Mouse (Mus musculus): ENCODE measurements around the gene Zbtb46.

Gene Zbtb46

DNA sequence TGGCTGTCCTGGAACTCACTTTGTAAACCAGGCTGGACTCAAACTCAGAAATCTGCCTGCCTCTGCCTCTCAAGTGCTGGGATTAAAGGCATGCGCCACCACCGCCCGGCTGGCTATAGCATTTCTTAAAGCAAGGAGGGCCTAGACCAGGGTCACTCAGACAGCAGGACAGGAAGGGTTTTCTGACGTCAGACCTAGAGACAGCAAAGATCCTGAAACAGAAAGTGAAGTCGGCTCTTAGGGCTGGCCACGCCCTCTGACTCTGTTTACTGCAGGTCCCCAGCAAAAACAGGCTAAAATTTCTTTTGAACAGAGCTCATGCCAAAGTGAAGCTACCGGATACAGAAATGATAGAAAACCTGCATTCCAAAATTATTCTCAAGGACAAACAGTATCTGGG is 49.6 kb downstream of the Zbtb46 start:
- DNase-seq (ENCODE audit: low read depth, low spot score), result no peak

DNA sequence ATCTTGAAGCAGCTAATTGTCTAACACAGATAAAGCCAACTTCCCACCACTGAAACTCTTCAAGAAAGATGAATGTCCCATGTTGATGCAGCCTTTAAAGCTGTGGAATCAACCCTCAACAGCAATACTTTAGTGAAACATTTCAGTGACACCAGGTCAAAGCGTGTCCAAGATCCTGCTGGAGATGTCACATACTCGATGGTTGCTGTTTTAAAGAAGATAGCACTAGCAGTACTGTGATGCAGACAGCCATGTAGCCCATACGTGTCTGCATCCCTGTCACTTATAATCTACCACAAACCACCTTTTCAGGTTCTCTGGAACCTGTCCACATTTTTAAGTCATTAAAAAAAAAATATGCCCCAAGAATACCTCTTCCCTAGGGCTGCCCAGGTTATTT is 55.5 kb downstream of the Zbtb46 start:
- no peak for DNase-seq (ENCODE audit: low read depth, low spot score)

DNA sequence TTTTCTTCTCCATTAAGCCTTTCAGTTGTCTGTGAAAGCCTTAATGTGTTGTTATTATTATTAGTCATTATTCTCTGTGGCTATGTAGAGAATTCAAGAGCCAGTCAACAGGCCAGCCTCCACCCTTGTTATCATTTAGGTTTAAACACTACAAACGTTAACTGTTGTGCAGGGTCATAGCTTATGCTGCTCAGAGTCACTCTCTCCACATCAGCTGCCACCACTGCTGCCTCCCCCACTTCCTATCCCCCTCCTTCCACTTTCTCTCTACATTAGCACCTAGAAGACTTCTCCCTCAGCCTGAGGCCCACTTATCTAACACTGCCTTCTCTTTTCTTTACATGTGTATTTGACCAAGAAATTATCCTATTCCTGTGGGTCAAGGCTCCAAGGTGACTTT is 57.7 kb downstream of the Zbtb46 start:
- DNase-seq (ENCODE audit: low read depth, low spot score), result no peak

DNA sequence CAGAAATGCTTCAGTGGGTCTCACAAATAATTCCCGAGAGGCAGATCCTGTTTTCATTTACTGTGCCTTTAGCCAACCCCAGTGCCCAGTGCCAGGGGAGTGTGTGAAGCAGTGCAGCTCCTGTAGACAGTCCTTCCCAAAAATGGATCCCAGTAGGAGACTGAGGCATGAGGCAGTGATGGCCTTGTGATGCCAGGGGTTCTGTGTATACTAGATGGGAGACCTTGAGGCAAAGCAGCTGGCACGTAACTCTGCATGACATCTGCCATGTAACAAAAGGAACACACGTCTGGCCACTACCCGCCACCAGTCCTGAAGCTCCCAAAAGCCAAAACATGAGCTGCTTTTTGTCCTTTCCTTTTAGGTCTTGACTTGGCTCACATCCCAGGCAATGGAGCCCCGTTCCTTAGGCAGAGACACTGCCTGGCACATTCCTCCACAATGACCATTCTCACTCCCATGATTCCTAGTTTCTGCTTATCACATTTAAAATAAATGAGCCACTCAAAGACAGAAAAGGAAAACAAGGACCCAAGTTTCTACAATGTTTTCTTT is 61.9 kb downstream of the Zbtb46 start:
- DNase-seq (ENCODE audit: low read depth, low spot score), result no peak

DNA sequence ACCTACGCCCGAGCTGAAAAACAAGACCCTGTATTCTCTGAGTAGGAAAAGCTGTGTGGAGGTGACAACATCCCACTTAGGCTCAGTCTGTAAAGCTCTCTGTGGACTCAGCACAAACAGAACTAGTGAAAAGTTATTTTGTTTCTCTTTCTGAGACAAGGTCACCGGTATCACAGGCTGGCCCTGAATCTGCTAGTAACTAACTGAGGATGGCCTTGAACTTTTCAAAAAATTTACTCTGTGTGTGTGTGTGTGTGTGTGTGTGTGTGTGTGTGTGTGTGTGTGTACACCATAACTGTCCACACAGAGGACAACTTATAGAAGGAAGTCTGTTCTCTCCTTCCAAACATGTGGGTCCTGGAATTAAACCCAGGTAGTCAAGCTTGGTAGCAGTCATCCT is 65.1 kb downstream of the Zbtb46 start:
- DNase-seq (ENCODE audit: low read depth, low spot score), result no peak

DNA sequence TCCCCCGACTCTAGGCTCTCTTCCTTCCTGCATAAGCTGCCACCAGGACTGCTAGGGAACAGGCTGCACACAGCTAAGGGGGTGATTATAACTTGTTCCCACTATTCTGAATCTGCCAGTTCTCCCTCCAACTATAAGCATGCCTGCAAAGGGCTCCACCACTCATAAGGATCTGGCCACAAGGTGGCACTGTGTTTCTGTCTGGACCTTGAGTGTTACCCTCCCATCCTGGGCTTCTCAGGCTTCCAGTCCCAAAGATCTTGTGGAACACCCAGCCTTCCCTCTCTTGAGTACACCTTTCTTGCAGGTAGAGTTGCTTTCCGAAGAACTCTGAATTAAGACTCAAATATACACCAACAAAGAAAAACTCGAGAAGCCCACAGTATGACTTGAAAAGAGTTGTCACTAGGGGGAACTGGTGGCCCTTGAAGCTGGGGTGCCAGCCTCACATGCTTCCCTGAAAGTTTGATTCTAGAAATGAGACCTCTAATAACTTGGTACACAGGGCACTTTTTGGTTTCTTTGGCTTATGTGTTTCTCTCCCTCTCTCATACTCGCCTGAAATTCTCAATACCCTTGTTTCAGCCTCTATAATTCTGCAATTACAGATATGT is 66.5 kb downstream of the Zbtb46 start:
- peak; percentile 81 for DNase-seq (ENCODE audit: low read depth, low spot score)

DNA sequence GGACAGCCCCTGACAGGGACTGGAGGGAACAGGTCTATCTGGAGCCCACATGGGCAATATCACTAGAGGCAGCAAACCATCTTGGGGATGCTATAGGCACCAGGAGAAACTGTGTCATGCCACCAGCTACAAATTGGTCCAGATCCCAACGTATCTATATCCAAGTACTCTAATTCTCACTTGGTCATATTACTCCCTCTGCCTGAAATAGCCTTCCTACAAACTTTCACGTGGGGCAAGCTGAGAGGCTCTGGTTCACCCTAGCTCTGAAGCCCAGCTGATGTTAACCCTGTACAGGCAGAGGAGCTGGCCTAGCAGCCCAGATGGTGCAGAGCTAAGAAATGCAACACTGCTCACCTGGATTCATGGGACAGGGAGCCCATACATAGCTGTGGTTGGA is 67.7 kb downstream of the Zbtb46 start:
- DNase-seq (ENCODE audit: low read depth, low spot score), result peak; percentile 74

DNA sequence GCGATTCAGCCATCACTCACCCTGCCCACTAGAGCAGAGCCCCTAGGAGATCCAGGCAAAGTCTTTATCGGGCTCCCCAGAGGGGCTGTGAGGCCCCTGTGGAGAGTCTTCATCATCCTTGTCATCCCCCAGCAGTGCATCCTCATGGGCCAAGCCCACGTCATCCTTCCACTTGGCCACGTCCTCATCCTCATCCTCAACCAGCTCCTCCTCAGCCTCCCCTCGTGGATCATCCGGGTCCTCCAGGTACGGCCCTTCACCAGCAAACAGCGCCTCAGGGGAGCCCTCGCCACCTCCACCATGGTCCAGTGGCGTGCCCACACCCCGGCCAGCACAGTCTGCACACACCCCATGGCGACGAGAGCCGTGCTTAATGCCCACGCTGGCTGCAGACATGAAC is 68.2 kb downstream of the Zbtb46 start:
- no peak for DNase-seq (ENCODE audit: low read depth, low spot score)

DNA sequence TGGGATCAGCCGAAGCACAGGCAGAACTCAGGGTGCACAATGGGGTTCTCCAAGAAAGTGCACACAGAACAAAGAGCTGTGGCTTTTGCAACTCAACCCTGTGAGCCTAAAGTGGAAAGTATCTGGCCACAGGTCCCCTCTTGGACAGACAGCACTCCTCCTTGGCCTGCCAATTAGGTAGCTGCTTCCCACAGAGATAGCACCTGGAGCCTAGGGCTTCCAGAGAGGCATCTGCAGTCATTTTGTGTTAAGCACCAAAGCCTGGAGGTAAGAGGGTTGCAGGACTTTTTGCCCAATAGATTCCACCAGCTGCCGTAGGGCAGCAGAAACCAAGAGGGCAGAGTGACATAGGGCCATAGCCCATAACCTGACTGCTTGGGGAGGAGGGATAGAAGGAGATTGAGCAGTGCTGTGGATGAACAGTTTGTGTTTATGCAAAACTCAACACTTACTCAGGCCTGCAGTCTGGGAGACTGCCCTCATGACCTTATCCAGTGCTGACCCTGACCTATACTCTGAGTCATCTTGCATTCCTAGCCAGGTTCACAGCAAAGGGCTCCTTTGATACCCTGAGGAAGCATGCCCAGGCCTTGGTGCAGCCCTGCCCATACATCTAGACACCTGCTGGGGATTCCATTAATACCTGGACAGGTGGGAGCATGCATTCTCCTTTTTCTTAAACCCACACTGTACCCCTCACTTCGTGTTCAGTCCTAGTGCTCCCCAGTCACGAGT is 68.9 kb downstream of the Zbtb46 start:
- DNase-seq (ENCODE audit: low read depth, low spot score), result no peak

DNA sequence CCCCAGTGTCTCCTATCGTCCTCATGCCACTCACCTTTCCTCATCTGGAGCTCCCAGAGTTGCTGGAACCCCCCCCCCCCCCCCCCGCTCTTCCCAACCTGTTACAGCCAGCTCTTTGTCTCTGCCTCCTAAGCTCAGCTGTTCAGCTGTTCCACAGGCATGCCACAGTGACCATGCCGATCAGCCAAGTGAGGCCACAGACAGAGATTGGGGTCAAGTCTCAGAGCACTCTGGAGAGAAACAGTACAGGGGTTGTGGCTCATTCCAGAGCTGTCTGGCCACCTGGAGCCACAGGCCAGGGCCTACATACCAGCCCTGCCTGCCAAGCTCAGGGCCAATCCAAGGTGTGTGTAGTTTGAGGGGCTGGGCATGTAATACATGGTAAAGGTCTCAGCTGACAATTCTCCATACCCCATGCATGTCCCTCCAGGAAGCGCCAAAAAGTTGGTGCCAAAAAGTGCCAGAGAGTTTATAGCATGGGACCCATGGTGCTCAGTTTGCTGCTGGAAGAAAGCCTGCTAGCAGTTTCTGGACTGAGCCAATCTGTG is 72.5 kb downstream of the Zbtb46 start:
- DNase-seq (ENCODE audit: low read depth, low spot score), result no peak

DNA sequence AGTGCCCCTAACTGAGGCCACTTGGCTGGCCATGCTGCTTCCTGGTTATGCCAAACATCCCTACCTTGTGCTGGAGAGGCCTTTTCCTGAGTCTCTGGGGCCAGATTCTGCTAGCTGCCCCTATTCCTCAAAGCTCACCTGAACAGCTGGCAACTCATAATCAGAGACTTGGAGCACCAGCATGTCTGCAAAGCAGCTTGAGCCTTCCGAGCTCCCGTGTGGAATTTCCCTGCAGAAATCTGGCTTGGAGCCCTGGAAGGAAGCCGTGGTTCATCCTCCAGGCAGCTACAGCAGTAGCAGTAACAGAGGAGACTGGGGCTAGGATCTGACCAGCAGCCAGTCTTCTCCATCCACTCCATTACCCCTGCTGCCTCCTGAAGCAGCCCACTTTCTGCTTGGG is 73.3 kb downstream of the Zbtb46 start:
- DNase-seq (ENCODE audit: low read depth, low spot score), result peak; percentile 61

DNA sequence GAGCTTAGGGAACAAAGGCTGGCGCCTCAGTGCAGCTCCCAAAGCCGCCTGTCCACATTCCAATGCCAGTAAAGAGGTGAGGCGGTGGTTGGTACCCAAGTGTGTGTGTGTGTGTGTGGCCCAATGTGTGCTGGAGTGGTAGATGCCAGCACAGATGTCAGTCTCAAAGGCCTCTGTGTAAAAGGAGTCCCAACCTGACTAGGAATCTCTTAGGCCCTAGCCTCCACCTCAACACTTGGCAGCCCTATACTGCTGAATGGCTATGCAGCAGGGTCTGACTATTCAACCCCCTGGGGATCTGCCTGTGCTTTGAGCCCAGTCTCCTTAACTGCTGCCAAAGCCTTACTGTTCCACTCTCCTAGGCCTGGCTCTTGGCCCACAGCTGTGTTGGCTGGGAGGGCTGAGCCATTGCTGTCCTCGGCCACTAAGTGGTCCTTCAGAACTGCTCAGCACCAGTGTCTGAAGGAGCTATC is 74.3 kb downstream of the Zbtb46 start:
- DNase-seq (ENCODE audit: low read depth, low spot score), result peak; percentile 84

DNA sequence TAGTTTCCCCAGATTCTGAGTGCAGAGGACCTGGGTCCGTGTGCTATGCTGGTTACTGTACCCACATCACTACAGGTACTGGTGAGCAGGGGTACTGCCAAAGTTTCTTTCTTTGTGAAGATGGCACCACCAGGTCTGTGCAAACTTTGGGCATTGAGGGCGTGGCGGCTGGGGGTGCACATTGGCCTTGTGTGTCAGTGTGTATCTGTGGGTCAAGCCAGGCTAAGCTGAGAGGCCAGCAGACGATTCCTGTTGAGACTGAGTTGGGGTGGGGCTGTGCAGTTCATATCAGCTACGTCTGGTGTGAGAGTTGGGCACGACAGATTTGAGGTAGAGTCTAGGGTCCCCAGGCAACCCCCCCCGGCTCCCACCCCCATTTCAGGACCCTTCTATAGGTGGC is 74.8 kb downstream of the Zbtb46 start:
- no peak for DNase-seq (ENCODE audit: low read depth, low spot score)

DNA sequence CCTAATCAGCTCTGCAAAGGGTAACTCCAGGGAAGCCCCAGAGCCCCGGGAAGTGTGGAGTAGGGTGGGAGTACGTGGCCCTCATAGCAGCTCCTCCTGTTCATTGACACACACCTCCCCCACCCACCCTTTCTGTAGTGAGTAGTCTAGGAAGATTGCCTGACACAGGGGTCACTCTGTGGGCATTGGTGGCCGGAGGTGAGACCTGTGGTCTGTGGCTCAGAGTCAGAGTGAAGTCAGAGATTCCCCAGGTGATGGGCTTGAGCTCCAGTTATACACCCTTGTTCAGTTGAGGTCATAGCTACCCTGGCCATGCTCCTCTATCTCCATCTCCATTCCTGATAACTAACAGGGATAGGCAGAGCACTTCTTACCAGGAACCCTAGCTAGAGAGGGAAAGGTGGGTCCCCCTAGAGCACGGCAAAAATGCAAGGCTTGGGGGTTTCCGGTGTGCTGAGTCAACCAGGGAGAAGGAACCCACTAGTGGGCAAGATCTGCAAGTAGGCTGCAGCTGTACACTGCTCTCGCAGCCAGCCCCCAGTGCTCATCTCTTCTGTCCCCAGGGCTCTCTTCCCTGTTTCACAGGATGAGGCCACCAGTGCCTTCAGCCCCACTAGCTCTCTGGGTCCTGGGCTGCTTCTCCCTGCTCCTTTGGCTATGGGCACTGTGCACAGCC is 77.5 kb downstream of the Zbtb46 start:
- no peak for DNase-seq (ENCODE audit: low read depth, low spot score)

DNA sequence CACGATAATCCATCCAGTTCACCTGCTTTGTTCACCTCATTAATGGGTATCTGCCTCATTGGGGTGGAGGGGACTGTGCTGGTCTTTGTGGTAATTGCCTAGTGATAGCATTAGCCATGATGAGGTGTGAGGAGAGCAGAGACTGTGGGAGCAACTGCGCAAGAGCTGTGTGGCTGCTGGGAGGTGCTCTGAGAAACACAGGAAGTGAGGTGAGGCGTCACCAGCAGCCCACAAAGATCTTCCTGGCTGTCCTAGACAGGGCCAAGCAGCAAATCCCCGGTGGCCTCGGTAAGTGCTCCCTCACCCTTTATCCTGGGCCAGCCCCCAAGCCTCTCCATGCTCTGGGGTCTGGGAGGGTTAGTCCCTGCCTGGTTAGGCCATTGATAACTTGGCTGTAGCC is 78.1 kb downstream of the Zbtb46 start:
- no peak for DNase-seq (ENCODE audit: low read depth, low spot score)

DNA sequence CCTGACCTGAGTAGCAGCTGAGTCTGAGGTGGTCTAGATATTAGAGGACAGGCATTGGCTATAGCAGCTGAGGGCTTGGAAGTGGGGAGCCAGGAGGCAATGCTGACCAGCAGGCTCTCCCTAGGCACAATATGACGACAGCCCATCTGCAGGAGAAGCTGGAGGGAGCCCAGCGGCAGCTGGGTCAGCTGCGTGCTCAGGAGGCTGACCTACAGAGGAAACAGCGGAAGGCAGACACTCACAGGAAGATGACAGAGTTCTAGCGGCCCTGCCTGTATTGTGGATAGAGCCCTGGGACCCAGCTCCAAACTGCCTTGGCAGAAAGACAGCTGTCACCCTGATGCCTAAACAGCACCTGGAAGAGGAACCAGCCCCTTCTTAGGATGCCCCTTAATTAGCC is 79.0 kb downstream of the Zbtb46 start:
- no peak for DNase-seq (ENCODE audit: low read depth, low spot score)

DNA sequence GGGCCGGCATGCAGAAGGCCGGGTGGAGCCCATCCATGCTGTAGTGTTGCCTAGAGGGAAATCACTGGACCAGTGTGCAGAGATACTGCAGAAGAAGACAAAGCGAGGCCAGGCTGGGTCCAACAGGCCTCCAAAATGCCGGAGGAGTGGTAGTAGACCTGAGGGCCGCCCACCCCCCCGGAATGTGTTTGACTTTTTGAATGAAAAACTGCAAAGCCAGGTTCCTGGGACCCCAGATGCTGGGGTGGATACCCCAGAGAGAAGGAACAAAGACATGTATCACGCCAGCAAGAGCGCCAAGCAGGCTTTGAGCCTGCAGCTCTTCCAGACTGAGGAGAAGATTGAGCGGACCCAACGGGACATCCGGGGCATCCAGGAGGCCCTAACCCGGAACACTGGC is 79.4 kb downstream of the Zbtb46 start, which contains the start of gene Lime1:
TSS of gene Lime1 (plus strand) at position 301 of the 400 bp plus-strand sequence.
- DNase-seq (ENCODE audit: low read depth, low spot score), result no peak

DNA sequence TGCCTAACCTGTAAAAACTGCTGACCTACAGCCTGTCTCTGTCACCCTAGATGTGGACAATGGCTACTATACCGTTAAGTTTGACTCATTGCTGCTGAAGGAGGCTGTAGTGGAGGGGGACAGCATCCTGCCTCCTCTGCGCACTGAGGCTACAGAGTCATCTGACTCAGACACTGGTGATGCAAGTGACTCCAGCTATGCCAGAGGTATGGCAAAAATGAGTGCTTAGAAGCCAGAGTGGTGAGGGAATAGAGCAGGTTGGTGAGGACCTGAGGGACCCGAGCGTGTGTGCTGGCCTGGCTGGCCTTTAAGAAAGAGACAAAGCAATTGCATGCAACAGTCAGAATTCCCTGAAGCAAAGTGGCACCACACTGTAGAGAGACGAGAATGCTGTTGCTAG is 80.5 kb downstream of the Zbtb46 start:
- no peak for DNase-seq (ENCODE audit: low read depth, low spot score)

DNA sequence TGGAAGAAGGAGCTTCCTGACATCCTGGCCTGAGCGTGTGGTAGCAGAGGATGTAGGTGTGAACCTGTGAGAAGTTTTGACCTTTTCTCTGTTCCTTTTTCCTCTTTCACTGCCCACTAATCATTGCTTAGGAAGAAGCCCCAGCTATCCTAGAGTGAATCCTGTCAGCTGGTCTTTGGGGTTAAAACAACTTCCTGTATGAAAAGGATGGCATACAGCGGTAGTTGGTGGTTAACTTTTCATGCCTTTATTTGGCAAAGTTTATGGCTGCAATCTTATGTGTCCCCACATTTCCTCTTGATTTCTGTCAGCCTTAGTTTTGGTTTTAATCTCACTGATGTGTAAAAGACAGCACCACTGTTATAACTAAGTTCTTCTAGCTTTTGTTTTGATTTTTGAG is 82.0 kb downstream of the Zbtb46 start:
- DNase-seq (ENCODE audit: low read depth, low spot score), result no peak

DNA sequence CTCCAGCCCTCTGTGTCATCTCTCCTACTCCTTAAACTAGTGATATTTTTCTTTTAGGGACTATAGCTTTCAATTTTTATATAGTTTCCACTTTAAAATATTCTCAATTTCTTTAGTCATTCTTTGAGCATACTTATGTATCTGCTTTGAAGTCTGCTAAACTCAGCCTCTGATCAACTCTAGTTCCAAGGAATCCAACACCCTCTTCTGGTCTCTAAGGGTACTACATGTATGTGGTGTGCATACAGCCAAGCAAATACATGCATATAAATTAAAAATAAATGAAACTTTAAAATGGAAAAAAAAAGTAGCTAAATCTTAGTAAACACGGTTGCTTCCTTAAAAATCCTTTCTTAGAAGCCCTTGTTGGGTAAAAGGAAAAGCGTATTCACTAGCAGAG is 83.4 kb downstream of the Zbtb46 start:
- DNase-seq (ENCODE audit: low read depth, low spot score), result no peak

DNA sequence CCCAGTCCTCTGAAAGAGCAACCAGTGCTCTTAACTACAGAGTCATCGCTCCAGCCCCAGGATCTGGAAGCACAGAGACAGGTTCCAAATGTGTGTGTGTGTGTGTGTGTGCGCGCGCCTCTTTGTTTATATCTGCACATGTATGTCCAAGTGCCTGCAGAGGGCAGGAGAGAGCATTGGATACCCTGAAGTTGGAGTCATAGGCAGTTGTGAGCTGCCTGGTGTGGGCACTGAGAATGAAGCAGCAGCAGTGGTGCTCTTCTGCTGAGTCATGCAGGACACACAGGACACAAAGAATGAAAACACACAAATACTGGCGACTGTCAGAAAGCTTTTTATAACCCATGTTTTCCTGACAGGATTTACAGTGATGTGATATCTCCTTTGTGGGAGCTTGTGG is 89.2 kb downstream of the Zbtb46 start:
- no peak for DNase-seq (ENCODE audit: low read depth, low spot score)

DNA sequence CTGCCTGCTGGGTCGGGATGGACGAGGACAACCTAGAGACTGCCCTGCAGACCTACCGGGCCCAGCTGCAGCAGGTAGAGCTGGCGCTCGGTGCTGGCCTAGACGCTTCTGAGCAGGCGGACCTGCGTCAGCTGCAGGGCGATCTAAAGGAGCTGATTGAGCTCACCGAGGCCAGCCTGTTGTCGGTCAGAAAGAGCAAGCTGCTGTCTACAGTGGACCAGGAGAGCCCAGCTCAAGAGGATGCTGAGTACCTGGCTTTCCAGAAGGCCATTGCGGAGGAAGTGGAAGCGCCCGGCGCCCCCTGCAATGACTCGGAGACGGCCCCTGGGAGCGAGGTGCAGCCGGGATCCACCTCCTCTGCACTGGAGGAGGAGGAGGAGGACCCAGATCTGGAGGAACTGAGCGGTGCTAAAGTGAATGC is 93.6 kb downstream of the Zbtb46 start:
- no peak for DNase-seq (ENCODE audit: low read depth, low spot score)

Measured in skeletal muscle tissue, adult 2 months (tissue).